Mouse (Mus musculus): Measurements from ENCODE around the gene Helz.

DNA sequence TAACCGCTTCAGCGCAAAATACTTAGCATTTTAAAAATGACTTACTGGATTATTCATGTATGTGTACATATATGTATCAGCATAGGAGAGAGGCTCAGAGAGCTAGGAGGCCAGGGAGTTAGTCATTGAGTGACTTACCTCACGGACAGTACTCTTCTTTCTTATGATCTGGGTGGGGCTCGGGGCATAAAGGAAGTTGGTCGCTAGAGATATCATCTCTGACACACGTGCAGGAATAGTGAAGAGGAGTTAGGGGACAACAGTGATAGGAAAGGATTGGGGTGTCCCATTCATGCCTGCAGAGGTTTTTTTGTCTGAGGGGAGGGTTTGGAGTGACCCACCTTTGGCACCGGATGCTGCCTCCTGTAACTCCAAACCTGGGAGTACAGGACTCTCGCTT is 176.9 kb downstream of the Helz start:
- TF ChIP-seq CTCF (IDR thresholded peaks at IDR 0.05; ENCODE audit: low read depth, low read length) (no peak), POLR2A (IDR thresholded peaks at IDR 0.05; ENCODE audit: insufficient read depth, low read length) (no peak)

Data from ES-Bruce4 (cell line).